Mouse (Mus musculus) hindbrain, postnatal 0 days (tissue): ENCODE results near the gene Atp6v0d1. TPM values are rescaled to one million over a fixed set of nuclear protein-coding genes. Genes with fewer than 3 reads are reported as not detected.

Experiments
- ATAC-seq: fragments of 200-750 bp; cut with Nextera tagmentation; 2 replicates; pipeline ENCODE4 v1.8.0; 2017; ENCODE audit warnings: mild to moderate bottlenecking, moderate TSS enrichment, moderate library complexity
- DNase-seq: peaks from one replicate; pipeline ENCODE4 v3.0.0-alpha.2; 2015; ENCODE audit warnings: low spot score
- H3K27ac ChIP-seq: fragments of 300-500 bp; sonication (generic); 2 replicates; pipeline ENCODE4 v1.5.1; 2014; ENCODE audit warnings: mild to moderate bottlenecking
- H3K27me3 ChIP-seq: fragments of 300-500 bp; sonication (generic); 2 replicates; pipeline ENCODE4 v1.6.1; 2014; ENCODE audit warnings: low read length, mixed read lengths; ENCODE audit not compliant: insufficient read depth
- H3K36me3 ChIP-seq: fragments of 300-500 bp; sonication (generic); 2 replicates; pipeline ENCODE4 v1.6.1; 2014; ENCODE audit warnings: low read length, mixed read lengths; ENCODE audit not compliant: insufficient read depth
- H3K4me1 ChIP-seq: fragments of 300-500 bp; sonication (generic); 2 replicates; pipeline ENCODE4 v1.6.1; 2014; ENCODE audit warnings: antibody characterized with exemption, low read length, mixed read lengths; ENCODE audit not compliant: insufficient read depth
- H3K4me2 ChIP-seq: fragments of 300-500 bp; sonication (generic); 2 replicates; pipeline ENCODE4 v1.6.1; 2014; ENCODE audit warnings: low read depth, mild to moderate bottlenecking, low read length, moderate library complexity, mixed read lengths
- H3K4me3 ChIP-seq: fragments of 300-500 bp; sonication (generic); 2 replicates; pipeline ENCODE4 v1.5.1; 2014; ENCODE audit warnings: low read length
- H3K9ac ChIP-seq: fragments of 300-500 bp; sonication (generic); replicated peaks from 2 replicates; pipeline ENCODE4 v1.6.1; 2014; ENCODE audit warnings: mild to moderate bottlenecking, low read length, moderate library complexity, mixed read lengths
- H3K9me3 ChIP-seq: fragments of 300-500 bp; sonication (generic); 2 replicates; pipeline ENCODE4 v1.6.1; 2016; ENCODE audit warnings: low read length, mixed read lengths
- CTCF ChIP-seq: IDR thresholded peaks from 2 replicates; pipeline ENCODE4 v1.5.1; 2016; ENCODE audit warnings: antibody characterized with exemption, control low read depth, low read depth
- WGBS: fragments of 180-500 bp; shearing (Covaris S2); extraction: QIAGEN DNeasy Blood & Tissue Kit; methylation state at CpG from one replicate; pipeline ENCODE4 v1.1.7; 2014; 5-methylcytosine and 5-hydroxymethylcytosine counted together
- polyA plus RNA-seq: library from polyadenylated mRNA; unstranded; fragments of >200 nt; fragmentation: Nextera tagmentation; extraction: Ambion mirVana; gene quantifications from 2 replicates; pipeline ENCODE4 v1.2.1, GENCODE M21; 2015
- total RNA-seq: library from RNA; depleted of rRNA; stranded (reverse); fragments of >200 nt; gene quantifications from 2 replicates; pipeline ENCODE4 v1.2.3, GENCODE M21; 2014

The Atp6v0d1 gene
- total and polyA plus RNA-seq, 2 experiments from 2014 or later, result 249 to 289 TPM

DNA sequence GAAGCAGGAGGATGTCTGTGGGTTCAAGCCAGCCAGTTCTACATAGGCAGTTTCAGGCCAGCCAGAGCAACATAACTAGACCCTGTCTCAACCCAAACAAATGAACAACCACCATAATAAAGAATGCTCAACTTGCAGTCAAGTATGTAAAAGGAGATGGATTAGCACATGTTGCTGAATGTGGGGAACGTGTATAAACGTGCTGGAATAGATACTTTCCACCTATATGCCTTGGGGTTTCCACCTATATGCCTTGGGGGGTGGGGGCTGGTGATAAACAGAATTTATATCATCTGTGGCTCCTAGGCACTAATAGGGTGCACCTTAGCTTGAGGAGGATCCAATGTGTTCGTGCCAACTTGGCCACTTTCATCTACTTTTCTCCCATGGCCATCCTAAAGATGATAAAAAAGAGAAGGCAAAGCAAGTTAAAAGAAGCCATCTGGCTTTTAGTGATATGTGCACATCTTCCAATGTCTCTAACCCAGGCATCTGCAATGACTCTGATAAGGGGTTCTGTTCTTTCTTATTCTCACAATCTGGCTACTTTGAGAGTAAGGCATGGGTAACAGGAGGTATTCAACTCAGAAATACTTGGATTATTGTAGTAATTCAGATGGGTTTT is 23.7 kb downstream of the Atp6v0d1 start:
- no peak overlapping the region for H3K4me3 ChIP-seq
- 90% methylated on average over 3 of the region's 3 CpGs for WGBS
- H3K9ac ChIP-seq, result no peak overlapping the region
- no peak for DNase-seq
- no peak overlapping the region for H3K4me2 ChIP-seq
- no peak for TF ChIP-seq CTCF
- no peak for ATAC-seq
- H3K27ac ChIP-seq, result no peak overlapping the region
- H3K27me3 ChIP-seq, result no peaks in the 10 kb centered on the region
- H3K9me3 ChIP-seq, result no peaks in the 10 kb centered on the region
- peaks cover 12% of the 10 kb centered on the region; the same call in 1 of the 2 replicates for H3K36me3 ChIP-seq
- H3K4me1 ChIP-seq, result peaks cover 26% of the 10 kb centered on the region

DNA sequence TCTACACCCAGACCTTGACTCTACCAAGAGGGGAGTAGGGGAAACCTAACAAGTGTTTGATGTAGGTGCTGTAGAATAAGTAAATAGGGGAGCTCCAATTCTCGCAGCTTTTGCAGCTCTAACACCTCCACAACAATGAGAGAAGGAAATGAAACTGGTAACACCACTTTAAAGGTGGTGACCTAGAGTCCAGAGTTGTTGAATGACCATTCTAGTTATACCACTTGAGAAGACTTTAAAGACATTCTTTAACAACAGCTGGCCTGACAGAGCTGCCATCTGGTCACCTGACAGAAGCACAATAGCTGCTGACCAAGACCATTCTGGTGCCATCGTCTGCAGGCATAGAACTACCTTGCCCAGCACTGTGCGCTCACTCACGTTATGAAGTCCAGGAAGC is 26.9 kb downstream of the Atp6v0d1 start:
- ATAC-seq, result no peak
- DNase-seq, result no peak
- Histone ChIP-seq H3K9me3 (no peaks in the 10 kb centered on the region), H3K4me1 (no peaks in the 10 kb centered on the region), H3K27me3 (no peaks in the 10 kb centered on the region), H3K4me2 (no peak overlapping the region), H3K9ac (no peak overlapping the region), H3K36me3 (peaks cover 20% of the 10 kb centered on the region; the same call in 1 of the 2 replicates), H3K4me3 (no peak overlapping the region), H3K27ac (no peak overlapping the region)
- no peak for TF ChIP-seq CTCF
- WGBS, result 88% methylated on average over 4 of the region's 4 CpGs

DNA sequence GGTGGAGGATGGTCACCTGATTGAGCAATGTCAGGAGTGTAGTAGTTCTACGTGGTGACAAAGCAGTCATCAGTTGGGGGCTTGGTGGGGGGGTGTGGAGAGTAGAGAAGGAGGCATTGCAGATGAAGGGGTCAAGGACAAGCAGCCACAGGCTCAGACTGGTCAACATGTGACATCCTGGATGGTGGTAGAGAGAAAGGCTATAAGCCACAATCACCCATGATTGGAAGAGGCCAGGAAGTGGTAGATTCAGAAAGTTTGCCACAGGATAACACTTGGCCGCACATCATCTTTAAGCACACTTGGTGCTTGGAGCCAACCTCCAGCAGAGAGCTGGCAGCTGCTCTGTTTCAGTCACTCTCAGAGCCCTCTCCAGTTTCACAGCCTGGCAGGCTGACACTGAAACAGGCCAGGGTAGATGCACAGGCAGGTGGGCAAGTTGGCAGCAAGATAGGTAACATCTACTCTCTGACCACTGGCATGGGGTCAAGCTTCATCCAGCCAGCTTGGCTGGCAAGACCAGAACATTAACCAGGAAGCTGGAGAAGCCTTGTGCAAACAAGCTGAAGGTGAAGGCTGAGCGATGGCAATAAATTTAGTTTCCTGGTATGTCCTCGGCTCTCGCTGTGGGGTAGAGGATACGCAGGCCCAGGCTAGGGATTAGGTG is 28.7 kb downstream of the Atp6v0d1 start:
- Histone ChIP-seq H3K4me1 (no peaks in the 10 kb centered on the region), H3K9ac (no peak overlapping the region), H3K27ac (no peak overlapping the region), H3K36me3 (peaks cover 20% of the 10 kb centered on the region; the same call in 1 of the 2 replicates), H3K27me3 (no peaks in the 10 kb centered on the region), H3K4me3 (no peak overlapping the region), H3K9me3 (no peaks in the 10 kb centered on the region), H3K4me2 (no peak overlapping the region)
- WGBS, result 70% methylated on average over 6 of the region's 6 CpGs
- no peak for ATAC-seq
- DNase-seq, result peak; percentile 37
- no peak for TF ChIP-seq CTCF

DNA sequence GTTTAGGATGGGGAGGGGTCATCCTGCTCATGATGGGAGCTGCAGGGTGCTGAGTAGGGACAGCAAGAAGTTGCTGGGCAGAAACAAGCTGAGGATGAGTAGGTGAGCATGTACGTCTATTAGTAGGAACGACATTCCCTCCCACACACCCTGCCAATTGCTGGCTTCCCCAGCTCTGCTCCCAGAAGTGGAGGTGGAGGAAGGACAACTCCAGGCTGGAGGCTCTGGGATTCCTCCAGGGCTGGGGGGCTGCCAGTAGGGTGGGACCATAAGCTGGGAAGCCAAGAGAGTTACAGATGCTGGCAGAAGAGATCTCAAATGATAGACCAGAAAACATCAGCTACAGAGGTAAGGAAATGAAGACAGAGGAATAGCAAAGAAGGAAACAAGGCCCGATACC is 29.3 kb downstream of the Atp6v0d1 start:
- no peak for ATAC-seq
- H3K4me2 ChIP-seq, result no peak overlapping the region
- H3K27me3 ChIP-seq, result no peaks in the 10 kb centered on the region
- peaks cover 20% of the 10 kb centered on the region; the same call in 1 of the 2 replicates for H3K36me3 ChIP-seq
- no peak for DNase-seq
- no peaks in the 10 kb centered on the region for H3K9me3 ChIP-seq
- no peak for TF ChIP-seq CTCF
- no peak overlapping the region for H3K27ac ChIP-seq
- H3K9ac ChIP-seq, result no peak overlapping the region
- 83% methylated on average over 3 of the region's 3 CpGs for WGBS
- no peaks in the 10 kb centered on the region for H3K4me1 ChIP-seq
- H3K4me3 ChIP-seq, result no peak overlapping the region

DNA sequence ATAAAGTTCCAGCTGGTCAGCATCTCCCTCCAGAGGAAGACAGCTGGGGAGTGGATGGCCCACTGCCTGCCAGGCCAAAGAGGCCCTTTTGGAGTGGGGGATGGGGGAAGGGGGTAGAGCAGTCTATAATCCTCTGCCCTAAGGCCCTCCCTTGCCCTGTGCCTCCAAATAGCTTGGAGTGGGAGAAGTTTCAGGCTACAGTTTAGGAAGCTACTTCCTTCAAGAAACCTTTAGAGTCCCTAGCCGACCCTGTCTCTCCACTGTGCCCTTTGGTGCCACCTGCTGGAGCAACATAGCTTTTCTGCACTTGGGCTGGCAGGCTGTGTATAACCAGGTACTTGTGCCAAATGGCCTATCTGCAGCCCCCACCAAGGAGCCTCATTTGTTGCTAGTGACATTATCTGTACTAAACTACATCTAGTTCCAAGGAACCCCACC is 31.9 kb downstream of the Atp6v0d1 start:
- Histone ChIP-seq H3K27ac (peak overlapping the region; percentile 8; the same call in 1 of the 2 replicates), H3K36me3 (peaks cover 21% of the 10 kb centered on the region), H3K9ac (no peak overlapping the region), H3K4me2 (no peak overlapping the region), H3K27me3 (no peaks in the 10 kb centered on the region), H3K9me3 (no peaks in the 10 kb centered on the region), H3K4me1 (no peaks in the 10 kb centered on the region), H3K4me3 (no peak overlapping the region)
- DNase-seq, result peak; percentile 85
- 0% methylated on average over 1 of the region's 1 CpGs for WGBS
- ATAC-seq, result peak; percentile 69
- TF ChIP-seq CTCF, result peak; percentile 85

DNA sequence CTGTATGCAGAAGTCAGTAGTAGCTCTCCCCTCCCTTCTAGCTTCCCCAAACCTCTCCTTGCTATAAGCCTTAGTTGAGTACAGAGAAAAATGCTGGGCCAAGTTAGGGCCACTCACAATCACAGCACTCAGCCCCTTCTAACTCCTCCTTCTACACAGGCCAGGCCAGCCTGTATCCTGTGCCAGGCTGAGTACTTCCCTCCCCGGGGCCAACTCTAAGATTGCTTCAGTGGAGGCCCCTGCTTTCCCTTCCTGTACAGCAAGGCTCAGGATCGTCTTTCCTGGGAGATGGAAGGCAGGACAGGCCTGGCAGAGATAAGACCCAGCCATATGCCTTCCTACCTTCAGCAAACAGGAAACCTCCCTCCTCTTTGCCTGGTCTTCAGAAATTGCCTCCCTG is 32.4 kb downstream of the Atp6v0d1 start:
- 39% methylated on average over 2 of the region's 2 CpGs for WGBS
- Histone ChIP-seq H3K9ac (no peak overlapping the region), H3K36me3 (peaks cover 22% of the 10 kb centered on the region; the same call in 1 of the 2 replicates), H3K9me3 (no peaks in the 10 kb centered on the region), H3K27ac (peak overlapping the region; percentile 8; the same call in 1 of the 2 replicates), H3K4me3 (no peak overlapping the region), H3K4me1 (no peaks in the 10 kb centered on the region), H3K27me3 (no peaks in the 10 kb centered on the region), H3K4me2 (no peak overlapping the region)
- peak; percentile 31 for DNase-seq
- peak; percentile 68 for ATAC-seq
- TF ChIP-seq CTCF, result no peak

DNA sequence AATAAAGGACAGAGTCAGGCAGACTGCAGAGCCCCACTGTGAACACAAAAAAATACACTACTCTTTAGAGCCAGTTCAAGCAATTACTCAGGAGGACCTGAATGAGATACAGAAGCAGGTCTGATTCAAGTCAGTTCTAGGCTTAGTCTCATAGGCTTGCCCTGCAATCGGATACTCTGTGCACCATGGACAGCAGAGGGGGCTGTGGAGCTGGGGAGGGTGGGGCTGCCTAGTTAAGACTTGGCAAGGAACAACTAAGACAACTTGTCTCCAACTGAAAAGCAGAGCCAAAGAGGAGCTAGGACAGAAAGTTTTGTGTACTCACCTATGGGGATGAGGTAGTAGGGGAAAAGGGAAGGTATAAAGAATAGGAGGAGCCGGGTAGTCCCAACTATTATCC is 34.1 kb downstream of the Atp6v0d1 start:
- Histone ChIP-seq H3K4me1 (no peaks in the 10 kb centered on the region), H3K4me2 (no peak overlapping the region), H3K9ac (no peak overlapping the region), H3K4me3 (no peak overlapping the region), H3K27ac (no peak overlapping the region), H3K36me3 (peaks cover 21% of the 10 kb centered on the region; the same call in 1 of the 2 replicates), H3K9me3 (no peaks in the 10 kb centered on the region), H3K27me3 (no peaks in the 10 kb centered on the region)
- no peak for ATAC-seq
- DNase-seq, result peak; percentile 52
- peak; percentile 56 for TF ChIP-seq CTCF
- WGBS, result 54% methylated on average over 2 of the region's 2 CpGs
